Mouse (Mus musculus) MEL (cell line): ENCODE measurements at regions not wholly inside any gene's neighbourhood (a gene's known extent, or its start where the extent isn't known, plus 50 kb on each side); places are given as distances from the start of the nearest gene placed in this dataset.

ENCODE experiments used
- DNase-seq: peaks from one replicate; pipeline ENCODE4 v3.0.0; 2011; ENCODE audit warnings: low read depth, low spot score
- H3K27ac ChIP-seq: 2 replicates; pipeline ENCODE4 v1.5.1; 2012; ENCODE audit warnings: low read depth, mild to moderate bottlenecking, control low read depth, low read length, moderate library complexity; ENCODE audit not compliant: control insufficient read depth
- H3K27me3 ChIP-seq, 2 experiments: fragments of 150-350 bp in 1 of 2; sonication (generic) in 1 of 2; 2 replicates each; pipeline ENCODE4 v1.6.1; 2012; ENCODE audit warnings: low read length in 2 of 2, mild to moderate bottlenecking in 2 of 2, improper control_type of control experiment in 1 of 2, moderate library complexity in 1 of 2; ENCODE audit not compliant: insufficient read depth in 2 of 2, control insufficient read depth in 1 of 2
- H3K36me3 ChIP-seq, 2 experiments: 2 replicates each; pipeline ENCODE4 v1.6.1; 2012 to 2014; ENCODE audit warnings: low read length in 2 of 2, improper control_type of control experiment in 1 of 2, inconsistent platforms in 1 of 2, mild to moderate bottlenecking in 1 of 2; ENCODE audit not compliant: insufficient read depth in 2 of 2, control insufficient read depth in 1 of 2
- H3K4me1 ChIP-seq, 2 experiments: fragments of 150-350 bp in 1 of 2; sonication (generic) in 1 of 2; 2 replicates each; pipeline ENCODE4 v1.6.1; 2012; ENCODE audit warnings: low read length in 2 of 2, improper control_type of control experiment in 1 of 2, mild to moderate bottlenecking in 1 of 2; ENCODE audit not compliant: insufficient read depth in 2 of 2, control insufficient read depth in 1 of 2
- H3K4me3 ChIP-seq, 2 experiments: fragments of 150-350 bp in 1 of 2; sonication (generic) in 1 of 2; 2 replicates each; pipeline ENCODE4 v1.5.1; 2012; ENCODE audit warnings: low read depth in 2 of 2, low read length in 2 of 2, mild to moderate bottlenecking in 2 of 2, moderate library complexity in 2 of 2, control low read depth in 1 of 2, improper control_type of control experiment in 1 of 2; ENCODE audit not compliant: control insufficient read depth in 1 of 2, insufficient read depth in 1 of 2
- H3K79me2 ChIP-seq: 2 replicates; pipeline ENCODE4 v1.6.1; 2012; ENCODE audit warnings: mild to moderate bottlenecking, low read length, moderate library complexity; ENCODE audit not compliant: control insufficient read depth, poor library complexity, insufficient read depth
- H3K9ac ChIP-seq: 2 replicates; pipeline ENCODE4 v1.6.1; 2012; ENCODE audit warnings: low read depth, mild to moderate bottlenecking, control low read depth, low read length, moderate library complexity; ENCODE audit not compliant: control insufficient read depth, poor library complexity, severe bottlenecking
- H3K9me3 ChIP-seq: fragments of 150-350 bp; sonication (generic); replicated peaks from 2 replicates; pipeline ENCODE4 v1.6.1; 2012; ENCODE audit warnings: mild to moderate bottlenecking, low read length, improper control_type of control experiment, moderate library complexity; ENCODE audit not compliant: insufficient read depth
- CHD1 ChIP-seq: IDR thresholded peaks from 2 replicates; pipeline ENCODE4 v1.6.1; 2012; ENCODE audit warnings: low read depth, mild to moderate bottlenecking, inconsistent platforms, low read length, improper control_type of control experiment
- CHD2 ChIP-seq: IDR thresholded peaks from 2 replicates; pipeline ENCODE4 v1.6.1; 2011; ENCODE audit warnings: low read length, improper control_type of control experiment
- E2F4 ChIP-seq: IDR thresholded peaks from 2 replicates; pipeline ENCODE4 v1.6.1; 2011; ENCODE audit warnings: low read depth, low read length, improper control_type of control experiment, borderline replicate concordance
- EP300 ChIP-seq, 2 experiments: IDR thresholded peaks; 2 replicates each; pipeline ENCODE4 v1.6.1; 2011; ENCODE audit warnings: improper control_type of control experiment in 2 of 2, low read length in 2 of 2, low read depth in 1 of 2, mild to moderate bottlenecking in 1 of 2
- ETS1 ChIP-seq: IDR thresholded peaks from 2 replicates; pipeline ENCODE4 v1.6.1; 2012; ENCODE audit warnings: low read depth, mild to moderate bottlenecking, inconsistent platforms, low read length, improper control_type of control experiment, moderate library complexity
- GABPA ChIP-seq: IDR thresholded peaks from 2 replicates; pipeline ENCODE4 v1.6.1; 2012; ENCODE audit warnings: low read depth, mild to moderate bottlenecking, inconsistent platforms, low read length, improper control_type of control experiment, moderate library complexity
- KAT2A ChIP-seq: conservative IDR thresholded peaks from 2 replicates; pipeline ENCODE4 v1.6.1; 2012; ENCODE audit warnings: low read depth, low read length, improper control_type of control experiment, inconsistent platforms
- MAFK ChIP-seq: IDR thresholded peaks from 2 replicates; pipeline ENCODE4 v1.6.1; 2011; ENCODE audit warnings: low read depth, mild to moderate bottlenecking, low read length, improper control_type of control experiment, borderline replicate concordance
- MAX ChIP-seq: IDR thresholded peaks from 2 replicates; pipeline ENCODE4 v1.6.1; 2011; ENCODE audit warnings: low read length, improper control_type of control experiment
- MYC ChIP-seq: IDR thresholded peaks from 2 replicates; pipeline ENCODE4 v1.6.1; 2011; ENCODE audit warnings: low read depth, mild to moderate bottlenecking, low read length, improper control_type of control experiment, moderate library complexity
- NELFE ChIP-seq: IDR thresholded peaks from 2 replicates; pipeline ENCODE4 v1.6.1; 2011; ENCODE audit warnings: low read depth, low read length, improper control_type of control experiment
- POLR2A ChIP-seq, 2 experiments: IDR thresholded peaks; 2 replicates each; pipeline ENCODE4 v1.6.1; 2011 to 2012; ENCODE audit warnings: low read length in 2 of 2, mild to moderate bottlenecking in 2 of 2, control low read depth in 1 of 2, improper control_type of control experiment in 1 of 2, low read depth in 1 of 2, moderate library complexity in 1 of 2; ENCODE audit not compliant: control insufficient read depth in 1 of 2, insufficient read depth in 1 of 2, poor library complexity in 1 of 2
- RCOR1 ChIP-seq: IDR thresholded peaks from 2 replicates; pipeline ENCODE4 v1.6.1; 2012; ENCODE audit warnings: low read depth, mild to moderate bottlenecking, inconsistent platforms, low read length, improper control_type of control experiment
- SIN3A ChIP-seq: IDR thresholded peaks from 2 replicates; pipeline ENCODE4 v1.6.1; 2012; ENCODE audit warnings: low read length, improper control_type of control experiment, inconsistent platforms
- TBP ChIP-seq: IDR thresholded peaks from 2 replicates; pipeline ENCODE4 v1.8.0; 2011; ENCODE audit warnings: low read depth, low read length, improper control_type of control experiment
- USF2 ChIP-seq, 2 experiments: IDR thresholded peaks; 2 replicates each; pipeline ENCODE4 v1.6.1; 2011 to 2012; ENCODE audit warnings: improper control_type of control experiment in 2 of 2, low read length in 2 of 2, borderline replicate concordance in 1 of 2, inconsistent platforms in 1 of 2, low read depth in 1 of 2, mild to moderate bottlenecking in 1 of 2; ENCODE audit not compliant: insufficient read depth in 1 of 2
- ZKSCAN1 ChIP-seq: IDR thresholded peaks from 2 replicates; pipeline ENCODE4 v1.6.1; 2012; ENCODE audit warnings: low read depth, mild to moderate bottlenecking, inconsistent platforms, low read length, improper control_type of control experiment, moderate library complexity
- ZMIZ1 ChIP-seq: IDR thresholded peaks from 2 replicates; pipeline ENCODE4 v1.6.1; 2012; ENCODE audit warnings: low read depth, mild to moderate bottlenecking, inconsistent platforms, low read length, improper control_type of control experiment, moderate library complexity

GRCm38 (mm10) chr2:48730780-48731179 is 83.1 kb upstream of the Acvr2a start:
- TF ChIP-seq MAFK: no peak
- TF ChIP-seq RCOR1: no peak
- no peak for TF ChIP-seq KAT2A
- no peak for TF ChIP-seq POLR2A (IDR thresholded peaks at IDR 0.05; ENCODE audit: control insufficient read depth in 1 of 2, insufficient read depth in 1 of 2, low read depth in 1 of 2, low read length in 2 of 2, poor library complexity in 1 of 2)
- TF ChIP-seq MAX: no peak
- no peak for TF ChIP-seq TBP
- no peak for TF ChIP-seq MYC
- no peak for TF ChIP-seq ETS1
- no peak for TF ChIP-seq GABPA
- TF ChIP-seq ZKSCAN1: no peak
- TF ChIP-seq SIN3A: no peak
- no peak for TF ChIP-seq CHD1
- TF ChIP-seq ZMIZ1: no peak
- TF ChIP-seq E2F4: no peak
- no peaks in the 10 kb centered on the region for H3K79me2 ChIP-seq

GRCm38 (mm10) chr2:48733936-48734335 is 80.0 kb upstream of the Acvr2a start:
- H3K9ac ChIP-seq: no peak overlapping the region
- H3K79me2 ChIP-seq: no peaks in the 10 kb centered on the region
- no peak overlapping the region for H3K27ac ChIP-seq
- TF ChIP-seq RCOR1: no peak
- TF ChIP-seq NELFE: no peak
- TF ChIP-seq TBP: no peak
- TF ChIP-seq ZKSCAN1: no peak
- TF ChIP-seq USF2 (IDR thresholded peaks at IDR 0.05; ENCODE audit: borderline replicate concordance in 1 of 2, insufficient read depth in 1 of 2, low read depth in 1 of 2, low read length in 2 of 2): no peak
- TF ChIP-seq GABPA: no peak
- no peak for TF ChIP-seq CHD2
- no peak for TF ChIP-seq EP300 (IDR thresholded peaks at IDR 0.05; ENCODE audit: low read depth in 1 of 2, low read length in 2 of 2)
- DNase-seq: no peak
- H3K27me3 ChIP-seq: no peaks in the 10 kb centered on the region
- H3K4me3 ChIP-seq: no peak overlapping the region
- no peaks in the 10 kb centered on the region for H3K9me3 ChIP-seq
- H3K36me3 ChIP-seq: no peaks in the 10 kb centered on the region
- H3K4me1 ChIP-seq: no peaks in the 10 kb centered on the region

More at GRCm38 (mm10) chr2:48730780-48731179, 83.1 kb upstream of the Acvr2a start:
- Histone ChIP-seq H3K27me3 (no peaks in the 10 kb centered on the region), H3K9me3 (no peaks in the 10 kb centered on the region), H3K36me3 (no peaks in the 10 kb centered on the region), H3K4me1 (no peaks in the 10 kb centered on the region), H3K9ac (no peak overlapping the region), H3K27ac (no peak overlapping the region), H3K4me3 (no peak overlapping the region)
- DNase-seq: no peak
